Mouse (Mus musculus) embryonic facial prominence, embryonic 14.5 days (tissue): ENCODE data around the gene Gpr157. TPM values are rescaled to one million over a fixed set of nuclear protein-coding genes. Genes with fewer than 3 reads are reported as not detected.
A peak's percentile ranks its signal among the peaks of the same experiment; 100 is the strongest.

Source experiments
- ATAC-seq: fragments of 200-750 bp; cut with Nextera tagmentation; 2 replicates; pipeline ENCODE4 v1.8.0; 2017; ENCODE audit warnings: low read depth, moderate number of reproducible peaks, moderate TSS enrichment
- DNase-seq: peaks from one replicate; pipeline ENCODE4 v3.0.0-alpha.2; 2015; ENCODE audit warnings: low spot score
- H3K27ac ChIP-seq: fragments of 300-500 bp; sonication (generic); replicated peaks from 2 replicates; pipeline ENCODE4 v1.5.1; 2014; ENCODE audit warnings: low read depth, mild to moderate bottlenecking, low read length, moderate library complexity
- H3K27me3 ChIP-seq: fragments of 300-500 bp; sonication (generic); replicated peaks from 2 replicates; pipeline ENCODE4 v1.6.1; 2014; ENCODE audit warnings: low read length; ENCODE audit not compliant: control insufficient read depth, insufficient read depth
- H3K36me3 ChIP-seq: fragments of 300-500 bp; sonication (generic); 2 replicates; pipeline ENCODE4 v1.6.1; 2014; ENCODE audit warnings: low read length, mixed read lengths; ENCODE audit not compliant: control insufficient read depth, insufficient read depth
- H3K4me1 ChIP-seq: fragments of 300-500 bp; sonication (generic); 2 replicates; pipeline ENCODE4 v1.6.1; 2014; ENCODE audit warnings: antibody characterized with exemption, low read length; ENCODE audit not compliant: control insufficient read depth, insufficient read depth
- H3K4me2 ChIP-seq: fragments of 300-500 bp; sonication (generic); 2 replicates; pipeline ENCODE4 v1.6.1; 2014; ENCODE audit warnings: low read depth, mild to moderate bottlenecking, low read length, moderate library complexity, mixed read lengths
- H3K4me3 ChIP-seq: fragments of 300-500 bp; sonication (generic); 2 replicates; pipeline ENCODE4 v1.5.1; 2014; ENCODE audit warnings: low read depth, mild to moderate bottlenecking, low read length
- H3K9ac ChIP-seq: fragments of 300-500 bp; sonication (generic); 2 replicates; pipeline ENCODE4 v1.6.1; 2014; ENCODE audit warnings: low read depth, mild to moderate bottlenecking, low read length, moderate library complexity, mixed read lengths
- H3K9me3 ChIP-seq: fragments of 300-500 bp; sonication (generic); 2 replicates; pipeline ENCODE4 v1.6.1; 2016; ENCODE audit warnings: low read length; ENCODE audit not compliant: control insufficient read depth
- WGBS: fragments of 180-500 bp; shearing (Covaris S2); extraction: QIAGEN DNeasy Blood & Tissue Kit; methylation state at CpG from one replicate; pipeline ENCODE4 v1.1.7; 2014; 5-methylcytosine and 5-hydroxymethylcytosine counted together
- polyA plus RNA-seq: library from polyadenylated mRNA; unstranded; fragments of >200 nt; fragmentation: Nextera tagmentation; extraction: Ambion mirVana; gene quantifications from 2 replicates; pipeline ENCODE4 v1.2.1, GENCODE M21; 2014

The Gpr157 gene
- polyA plus RNA-seq, 1 experiment from 2014 or later, result 0.58 TPM

DNA sequence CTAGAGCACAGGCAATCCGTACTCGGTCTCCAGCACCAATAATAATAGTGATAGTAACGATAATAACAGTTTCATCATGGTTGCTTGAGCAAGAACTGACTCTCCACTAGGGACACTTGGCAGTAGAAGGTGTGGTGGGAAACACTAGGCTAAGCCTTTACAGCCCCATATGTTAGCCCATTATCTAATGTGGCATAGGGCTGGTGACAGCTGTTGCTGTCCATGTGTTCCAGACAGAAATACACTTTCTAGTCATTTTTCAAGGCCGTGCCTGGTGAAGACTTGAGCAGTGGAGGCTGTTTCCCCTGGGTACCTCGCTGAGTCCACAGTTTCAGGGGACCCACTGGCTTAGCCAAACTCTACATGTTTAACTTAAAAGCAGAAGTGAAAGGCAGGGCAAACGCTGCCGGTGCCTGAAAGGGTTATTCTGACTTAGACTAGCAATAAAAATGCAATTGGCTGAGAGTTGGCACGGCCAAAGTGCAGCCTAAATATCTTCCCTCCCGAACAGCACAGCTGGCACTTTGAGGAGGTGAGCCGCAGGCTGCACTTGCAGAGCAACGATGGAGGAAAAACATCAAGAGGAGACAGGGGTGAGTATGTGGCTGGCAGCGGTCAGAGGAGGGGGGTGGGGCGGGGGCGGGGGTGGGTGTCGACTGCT lies 33.1 kb downstream of the Gpr157 start:
- no peaks in the 10 kb centered on the region for H3K9me3 ChIP-seq
- no peak overlapping the region for H3K27ac ChIP-seq
- H3K36me3 ChIP-seq, result no peaks in the 10 kb centered on the region
- no peak overlapping the region for H3K9ac ChIP-seq
- no peaks in the 10 kb centered on the region for H3K27me3 ChIP-seq
- 0 out of 2 replicates have a peak overlapping the region, but pooled peaks have one; percentile 3 for H3K4me2 ChIP-seq
- WGBS, result 49% methylated on average over 15 of the region's 15 CpGs
- ATAC-seq (peak; percentile 35; the same call in 1 of the 2 replicates), DNase-seq (peak; percentile 64)
- 0 out of 2 replicates have a peak, but pooled peaks cover 4% of the 10 kb centered on the region for H3K4me1 ChIP-seq
- H3K4me3 ChIP-seq, result no peak overlapping the region

DNA sequence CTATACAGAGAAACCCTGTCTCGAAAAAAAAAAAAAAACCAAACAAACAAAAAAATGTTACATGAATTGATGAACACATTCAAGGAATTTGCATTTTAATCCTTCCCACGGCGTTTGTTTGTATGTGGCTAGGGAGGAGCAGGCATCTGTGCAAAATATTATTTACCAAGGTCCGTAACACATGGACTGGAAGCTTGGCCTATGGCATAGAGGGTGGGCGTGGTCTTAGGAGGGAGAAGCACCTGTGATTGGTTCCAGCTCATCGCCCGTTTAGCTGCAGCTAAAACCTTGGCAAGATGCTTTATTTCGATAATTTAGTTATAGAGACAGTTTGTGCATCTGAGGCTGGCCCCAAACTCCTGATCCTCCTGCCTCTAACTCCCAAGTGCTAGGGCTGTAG lies 34.3 kb downstream of the Gpr157 start:
- ATAC-seq (no peak), DNase-seq (no peak)
- Histone ChIP-seq H3K4me3 (no peak overlapping the region), H3K4me2 (no peak overlapping the region), H3K9ac (no peak overlapping the region), H3K4me1 (0 out of 2 replicates have a peak, but pooled peaks cover 4% of the 10 kb centered on the region), H3K27ac (no peak overlapping the region), H3K36me3 (no peaks in the 10 kb centered on the region), H3K9me3 (no peaks in the 10 kb centered on the region), H3K27me3 (no peaks in the 10 kb centered on the region)
- WGBS, result 76% methylated on average over 8 of the region's 8 CpGs

DNA sequence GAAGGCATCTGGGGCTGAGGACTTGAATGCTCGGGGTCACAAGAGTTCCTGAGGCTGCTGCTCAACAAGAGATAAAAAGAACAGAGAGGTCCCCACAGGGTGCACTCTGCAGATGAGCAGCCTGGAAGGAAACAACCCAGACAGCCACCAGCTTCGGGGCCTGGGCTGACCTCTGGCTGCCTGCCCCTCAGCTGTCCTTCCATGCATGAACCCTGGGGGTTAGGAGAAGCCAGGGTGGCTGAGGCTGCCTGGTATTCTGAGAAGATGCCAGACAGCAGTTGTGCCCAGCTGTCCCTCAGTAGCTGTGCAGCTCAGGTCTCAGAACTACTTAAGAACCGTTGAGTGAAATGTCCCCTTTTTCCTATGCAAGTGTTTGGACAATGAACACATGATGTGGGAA lies 35.3 kb downstream of the Gpr157 start:
- H3K9me3 ChIP-seq, result no peaks in the 10 kb centered on the region

DNA sequence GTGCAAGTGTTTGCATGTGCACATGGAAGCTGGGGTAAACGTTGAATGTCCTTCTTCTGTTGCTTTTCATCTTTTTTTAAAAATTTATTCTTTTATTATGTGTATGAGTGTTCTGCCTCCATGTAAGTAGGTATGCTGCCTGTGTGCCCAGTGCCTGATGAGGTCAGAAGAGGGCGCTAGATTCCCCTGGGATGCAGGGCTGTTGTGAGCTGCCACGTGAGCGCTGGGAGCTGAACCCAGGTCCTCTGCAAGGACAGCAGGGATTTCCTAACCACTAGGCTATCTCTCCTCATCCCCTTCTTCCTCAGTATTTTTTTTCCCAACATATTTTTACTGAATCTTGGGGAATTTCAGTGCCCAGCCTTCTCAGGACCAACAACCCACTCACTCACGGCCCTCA lies 39.2 kb downstream of the Gpr157 start:
- 83% methylated on average over 5 of the region's 5 CpGs for WGBS

More for the DNA sequence above, 35.3 kb downstream of the Gpr157 start:
- Histone ChIP-seq H3K4me3 (no peak overlapping the region), H3K4me1 (0 out of 2 replicates have a peak, but pooled peaks cover 4% of the 10 kb centered on the region), H3K9ac (no peak overlapping the region), H3K27me3 (no peaks in the 10 kb centered on the region), H3K4me2 (no peak overlapping the region), H3K36me3 (no peaks in the 10 kb centered on the region), H3K27ac (no peak overlapping the region)
- WGBS, result 67% methylated on average over 3 of the region's 3 CpGs
- peak; percentile 50 for DNase-seq
- ATAC-seq, result peak; percentile 27; the same call in 1 of the 2 replicates

DNA sequence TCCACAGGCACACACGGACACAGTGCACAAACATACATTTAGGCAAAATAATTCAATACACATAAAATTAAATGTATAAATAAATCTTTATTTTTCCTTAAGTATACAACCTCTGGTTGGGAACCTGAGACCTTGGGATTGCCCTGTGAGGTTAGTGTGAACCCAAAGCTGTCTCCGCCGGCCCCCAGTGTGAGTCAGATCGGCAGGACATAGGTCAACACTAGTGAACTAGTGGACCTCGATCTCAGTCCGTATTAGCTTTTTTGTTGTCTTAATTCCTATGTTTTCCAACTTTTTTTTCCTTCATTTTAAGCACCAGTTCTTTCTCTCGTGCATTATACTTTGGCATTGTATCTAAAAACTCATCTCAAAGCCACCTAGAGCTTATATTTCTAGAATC lies 40.7 kb downstream of the Gpr157 start:
- H3K27me3 ChIP-seq, result no peaks in the 10 kb centered on the region
- H3K27ac ChIP-seq, result no peak overlapping the region
- H3K9ac ChIP-seq, result no peak overlapping the region
- H3K36me3 ChIP-seq, result no peaks in the 10 kb centered on the region
- H3K4me1 ChIP-seq, result 0 out of 2 replicates have a peak, but pooled peaks cover 3% of the 10 kb centered on the region
- no peak overlapping the region for H3K4me2 ChIP-seq
- H3K9me3 ChIP-seq, result no peaks in the 10 kb centered on the region
- ATAC-seq, result no peak
- no peak overlapping the region for H3K4me3 ChIP-seq
- WGBS, result 92% methylated on average over 7 of the region's 7 CpGs
- DNase-seq, result no peak

More for the DNA sequence above, 39.2 kb downstream of the Gpr157 start:
- H3K27me3 ChIP-seq, result no peaks in the 10 kb centered on the region
- H3K4me2 ChIP-seq, result no peak overlapping the region
- H3K4me1 ChIP-seq, result no peaks in the 10 kb centered on the region
- no peaks in the 10 kb centered on the region for H3K9me3 ChIP-seq
- no peak overlapping the region for H3K27ac ChIP-seq
- DNase-seq, result no peak
- H3K4me3 ChIP-seq, result no peak overlapping the region
- H3K9ac ChIP-seq, result no peak overlapping the region
- ATAC-seq, result no peak
- H3K36me3 ChIP-seq, result no peaks in the 10 kb centered on the region

DNA sequence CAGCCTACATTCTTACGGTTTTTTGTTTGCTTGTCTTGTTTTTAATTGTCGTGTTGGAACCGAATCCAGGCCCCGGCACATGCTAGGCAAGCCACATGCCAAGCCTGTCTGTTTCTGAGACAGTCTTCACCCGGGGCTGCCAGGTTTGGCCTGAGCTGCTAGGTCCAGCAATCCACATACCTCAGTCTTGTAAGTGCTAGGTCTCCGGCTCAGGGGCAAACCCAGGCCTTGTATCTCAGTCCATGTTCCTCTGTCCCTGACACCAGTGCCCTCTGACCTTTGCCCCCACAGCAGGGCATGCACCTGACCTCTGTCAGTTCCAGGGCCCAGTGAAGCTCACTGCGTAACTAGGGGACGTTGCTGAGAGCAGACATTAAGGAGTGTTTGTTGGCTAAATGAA lies 41.4 kb downstream of the Gpr157 start:
- 47% methylated on average over 8 of the region's 8 CpGs for WGBS
- H3K9me3 ChIP-seq, result no peaks in the 10 kb centered on the region
- no peak overlapping the region for H3K27ac ChIP-seq
- ATAC-seq (no peak), DNase-seq (no peak)
- no peak overlapping the region for H3K4me3 ChIP-seq
- H3K4me1 ChIP-seq, result 0 out of 2 replicates have a peak, but pooled peaks cover 10% of the 10 kb centered on the region
- no peaks in the 10 kb centered on the region for H3K36me3 ChIP-seq
- no peak overlapping the region for H3K4me2 ChIP-seq
- no peaks in the 10 kb centered on the region for H3K27me3 ChIP-seq
- no peak overlapping the region for H3K9ac ChIP-seq

DNA sequence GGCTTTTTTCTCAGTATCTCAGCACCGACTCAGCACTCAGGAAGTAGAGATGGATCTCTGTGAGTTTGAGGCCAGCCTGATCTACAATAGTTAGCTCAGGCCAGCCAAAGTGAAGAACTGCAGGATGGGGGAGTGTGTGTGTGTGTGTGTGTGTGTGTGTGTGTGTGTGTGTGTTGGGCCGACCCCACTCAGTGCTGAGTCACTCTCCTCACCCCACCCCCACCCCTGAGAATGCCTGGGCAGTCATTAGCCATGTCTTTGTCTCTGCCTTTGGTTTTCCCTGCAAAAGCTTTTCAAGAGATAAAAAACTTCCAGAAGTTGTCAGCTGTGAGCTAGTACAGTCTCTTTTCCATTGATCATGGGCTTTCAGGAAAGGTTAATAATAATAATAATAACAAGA lies 43.5 kb downstream of the Gpr157 start:
- no peak for ATAC-seq
- Histone ChIP-seq H3K9me3 (no peaks in the 10 kb centered on the region), H3K4me3 (no peak overlapping the region), H3K36me3 (no peaks in the 10 kb centered on the region), H3K4me2 (no peak overlapping the region), H3K9ac (no peak overlapping the region), H3K4me1 (0 out of 2 replicates have a peak, but pooled peaks cover 10% of the 10 kb centered on the region), H3K27me3 (no peaks in the 10 kb centered on the region), H3K27ac (no peak overlapping the region)
- 52% methylated on average over 2 of the region's 2 CpGs for WGBS
- no peak for DNase-seq

DNA sequence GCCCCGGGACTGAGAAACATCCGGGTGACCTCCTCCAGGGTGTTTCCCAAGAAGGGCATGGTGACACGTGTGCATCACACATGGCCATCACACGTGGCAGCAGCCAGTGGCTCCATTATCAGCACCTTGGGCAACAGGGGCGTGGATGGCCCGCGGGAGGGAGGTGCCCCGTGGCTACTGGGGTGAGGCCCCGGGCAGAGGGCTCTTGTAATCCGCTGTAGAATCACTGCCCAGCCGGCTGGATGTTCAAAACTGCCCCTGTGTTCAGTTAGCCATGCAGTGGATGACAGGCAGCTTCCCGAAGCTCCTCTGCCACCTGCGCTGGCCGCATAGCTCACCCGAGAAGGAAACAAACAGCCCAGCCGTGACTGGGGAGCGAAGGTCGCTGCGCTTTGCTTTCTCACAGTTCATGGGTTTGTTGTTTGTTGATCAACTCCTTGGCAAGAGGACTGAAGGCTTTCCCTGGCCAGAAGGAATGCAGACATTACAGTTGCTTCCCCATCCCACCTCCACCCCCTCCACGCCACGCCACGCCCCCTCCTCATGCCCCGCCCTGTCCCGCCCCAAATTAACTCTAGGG lies 45.6 kb downstream of the Gpr157 start:
- peak overlapping the region; percentile 46 for H3K4me2 ChIP-seq
- H3K9ac ChIP-seq, result no peak overlapping the region
- WGBS, result 27% methylated on average over 24 of the region's 24 CpGs
- H3K36me3 ChIP-seq, result no peaks in the 10 kb centered on the region
- 0 out of 2 replicates have a peak, but pooled peaks cover 10% of the 10 kb centered on the region for H3K4me1 ChIP-seq
- ATAC-seq (no peak), DNase-seq (no peak)
- H3K27ac ChIP-seq, result no peak overlapping the region
- H3K4me3 ChIP-seq, result peak overlapping the region; percentile 19; the same call in 1 of the 2 replicates
- H3K27me3 ChIP-seq, result no peaks in the 10 kb centered on the region
- H3K9me3 ChIP-seq, result no peaks in the 10 kb centered on the region
